Mouse (Mus musculus) MEL (cell line): ENCODE data around the gene Adarb1. TPM values are rescaled to one million over a fixed set of nuclear protein-coding genes. Genes with fewer than 3 reads are reported as not detected.

Source experiments
- DNase-seq: peaks from one replicate; pipeline ENCODE4 v3.0.0; 2011; ENCODE audit warnings: low read depth, low spot score
- H3K27ac ChIP-seq: 2 replicates; pipeline ENCODE4 v1.5.1; 2012; ENCODE audit warnings: low read depth, mild to moderate bottlenecking, control low read depth, low read length, moderate library complexity; ENCODE audit not compliant: control insufficient read depth
- H3K27me3 ChIP-seq, 2 experiments: fragments of 150-350 bp in 1 of 2; sonication (generic) in 1 of 2; 2 replicates each; pipeline ENCODE4 v1.6.1; 2012; ENCODE audit warnings: low read length in 2 of 2, mild to moderate bottlenecking in 2 of 2, improper control_type of control experiment in 1 of 2, moderate library complexity in 1 of 2; ENCODE audit not compliant: insufficient read depth in 2 of 2, control insufficient read depth in 1 of 2
- H3K36me3 ChIP-seq, 2 experiments: 2 replicates each; pipeline ENCODE4 v1.6.1; 2012 to 2014; ENCODE audit warnings: low read length in 2 of 2, improper control_type of control experiment in 1 of 2, inconsistent platforms in 1 of 2, mild to moderate bottlenecking in 1 of 2; ENCODE audit not compliant: insufficient read depth in 2 of 2, control insufficient read depth in 1 of 2
- H3K4me1 ChIP-seq, 2 experiments: fragments of 150-350 bp in 1 of 2; sonication (generic) in 1 of 2; 2 replicates each; pipeline ENCODE4 v1.6.1; 2012; ENCODE audit warnings: low read length in 2 of 2, improper control_type of control experiment in 1 of 2, mild to moderate bottlenecking in 1 of 2; ENCODE audit not compliant: insufficient read depth in 2 of 2, control insufficient read depth in 1 of 2
- H3K4me3 ChIP-seq, 2 experiments: fragments of 150-350 bp in 1 of 2; sonication (generic) in 1 of 2; 2 replicates each; pipeline ENCODE4 v1.5.1; 2012; ENCODE audit warnings: low read depth in 2 of 2, low read length in 2 of 2, mild to moderate bottlenecking in 2 of 2, moderate library complexity in 2 of 2, control low read depth in 1 of 2, improper control_type of control experiment in 1 of 2; ENCODE audit not compliant: control insufficient read depth in 1 of 2, insufficient read depth in 1 of 2
- H3K79me2 ChIP-seq: 2 replicates; pipeline ENCODE4 v1.6.1; 2012; ENCODE audit warnings: mild to moderate bottlenecking, low read length, moderate library complexity; ENCODE audit not compliant: control insufficient read depth, poor library complexity, insufficient read depth
- H3K9ac ChIP-seq: 2 replicates; pipeline ENCODE4 v1.6.1; 2012; ENCODE audit warnings: low read depth, mild to moderate bottlenecking, control low read depth, low read length, moderate library complexity; ENCODE audit not compliant: control insufficient read depth, poor library complexity, severe bottlenecking
- H3K9me3 ChIP-seq: fragments of 150-350 bp; sonication (generic); replicated peaks from 2 replicates; pipeline ENCODE4 v1.6.1; 2012; ENCODE audit warnings: mild to moderate bottlenecking, low read length, improper control_type of control experiment, moderate library complexity; ENCODE audit not compliant: insufficient read depth
- BHLHE40 ChIP-seq: IDR thresholded peaks from 2 replicates; pipeline ENCODE4 v1.6.1; 2012; ENCODE audit warnings: low read depth, mild to moderate bottlenecking, inconsistent platforms, low read length, improper control_type of control experiment, borderline replicate concordance
- CHD1 ChIP-seq: IDR thresholded peaks from 2 replicates; pipeline ENCODE4 v1.6.1; 2012; ENCODE audit warnings: low read depth, mild to moderate bottlenecking, inconsistent platforms, low read length, improper control_type of control experiment
- CHD2 ChIP-seq: IDR thresholded peaks from 2 replicates; pipeline ENCODE4 v1.6.1; 2011; ENCODE audit warnings: low read length, improper control_type of control experiment
- CTCF ChIP-seq, 3 experiments: IDR thresholded peaks in 2 of 3; conservative IDR thresholded peaks in 1 of 3; 2 replicates each; pipeline ENCODE4 v1.5.1; 2011 to 2012; ENCODE audit warnings: low read length in 3 of 3, low read depth in 2 of 3, mild to moderate bottlenecking in 2 of 3, improper control_type of control experiment in 1 of 3, inconsistent platforms in 1 of 3, mixed read lengths in 1 of 3, moderate library complexity in 1 of 3; ENCODE audit not compliant: control insufficient read depth in 1 of 3, insufficient read depth in 1 of 3, poor library complexity in 1 of 3, severe bottlenecking in 1 of 3
- EP300 ChIP-seq, 2 experiments: IDR thresholded peaks; 2 replicates each; pipeline ENCODE4 v1.6.1; 2011; ENCODE audit warnings: improper control_type of control experiment in 2 of 2, low read length in 2 of 2, low read depth in 1 of 2, mild to moderate bottlenecking in 1 of 2
- GABPA ChIP-seq: IDR thresholded peaks from 2 replicates; pipeline ENCODE4 v1.6.1; 2012; ENCODE audit warnings: low read depth, mild to moderate bottlenecking, inconsistent platforms, low read length, improper control_type of control experiment, moderate library complexity
- GATA1 ChIP-seq: IDR thresholded peaks from 2 replicates; pipeline ENCODE4 v1.6.1; 2011; ENCODE audit warnings: low read depth, low read length, improper control_type of control experiment
- JUND ChIP-seq: IDR thresholded peaks from 2 replicates; pipeline ENCODE4 v1.6.1; 2011; ENCODE audit warnings: low read depth, mild to moderate bottlenecking, improper control_type of control experiment, low read length
- KAT2A ChIP-seq: conservative IDR thresholded peaks from 2 replicates; pipeline ENCODE4 v1.6.1; 2012; ENCODE audit warnings: low read depth, low read length, improper control_type of control experiment, inconsistent platforms
- MAFK ChIP-seq: IDR thresholded peaks from 2 replicates; pipeline ENCODE4 v1.6.1; 2011; ENCODE audit warnings: low read depth, mild to moderate bottlenecking, low read length, improper control_type of control experiment, borderline replicate concordance
- MAX ChIP-seq: IDR thresholded peaks from 2 replicates; pipeline ENCODE4 v1.6.1; 2011; ENCODE audit warnings: low read length, improper control_type of control experiment
- MYB ChIP-seq: IDR thresholded peaks from 2 replicates; pipeline ENCODE4 v1.6.1; 2011; ENCODE audit warnings: mild to moderate bottlenecking, low read depth, low read length, improper control_type of control experiment
- NELFE ChIP-seq: IDR thresholded peaks from 2 replicates; pipeline ENCODE4 v1.6.1; 2011; ENCODE audit warnings: low read depth, low read length, improper control_type of control experiment
- NRF1 ChIP-seq: IDR thresholded peaks from 2 replicates; pipeline ENCODE4 v1.6.1; 2014; ENCODE audit warnings: low read depth, mild to moderate bottlenecking, inconsistent platforms, low read length, improper control_type of control experiment, moderate library complexity; ENCODE audit not compliant: poor library complexity, insufficient read depth, severe bottlenecking
- POLR2A ChIP-seq, 2 experiments: IDR thresholded peaks; 2 replicates each; pipeline ENCODE4 v1.6.1; 2011 to 2012; ENCODE audit warnings: low read length in 2 of 2, mild to moderate bottlenecking in 2 of 2, control low read depth in 1 of 2, improper control_type of control experiment in 1 of 2, low read depth in 1 of 2, moderate library complexity in 1 of 2; ENCODE audit not compliant: control insufficient read depth in 1 of 2, insufficient read depth in 1 of 2, poor library complexity in 1 of 2
- POLR2AphosphoS2 ChIP-seq: IDR thresholded peaks from 2 replicates; pipeline ENCODE4 v1.6.1; 2011; ENCODE audit warnings: low read length, improper control_type of control experiment
- POLR2AphosphoS5 ChIP-seq: IDR thresholded peaks from 2 replicates; pipeline ENCODE4 v1.6.1; 2012; ENCODE audit warnings: low read depth, borderline replicate concordance, mild to moderate bottlenecking, inconsistent platforms, low read length, moderate library complexity, mixed read lengths
- RCOR1 ChIP-seq: IDR thresholded peaks from 2 replicates; pipeline ENCODE4 v1.6.1; 2012; ENCODE audit warnings: low read depth, mild to moderate bottlenecking, inconsistent platforms, low read length, improper control_type of control experiment
- SIN3A ChIP-seq: IDR thresholded peaks from 2 replicates; pipeline ENCODE4 v1.6.1; 2012; ENCODE audit warnings: low read length, improper control_type of control experiment, inconsistent platforms
- TAL1 ChIP-seq: IDR thresholded peaks from 2 replicates; pipeline ENCODE4 v1.6.1; 2012; ENCODE audit warnings: mild to moderate bottlenecking, inconsistent platforms, low read length, moderate library complexity, mixed read lengths
- TBP ChIP-seq: IDR thresholded peaks from 2 replicates; pipeline ENCODE4 v1.8.0; 2011; ENCODE audit warnings: low read depth, low read length, improper control_type of control experiment
- USF1 ChIP-seq: IDR thresholded peaks from 2 replicates; pipeline ENCODE4 v1.6.1; 2014; ENCODE audit warnings: low read depth, mild to moderate bottlenecking, inconsistent platforms, low read length, improper control_type of control experiment, moderate library complexity
- ZC3H11A ChIP-seq: IDR thresholded peaks from 2 replicates; pipeline ENCODE4 v1.6.1; 2012; ENCODE audit warnings: low read depth, mild to moderate bottlenecking, inconsistent platforms, low read length, improper control_type of control experiment
- ZMIZ1 ChIP-seq: IDR thresholded peaks from 2 replicates; pipeline ENCODE4 v1.6.1; 2012; ENCODE audit warnings: low read depth, mild to moderate bottlenecking, inconsistent platforms, low read length, improper control_type of control experiment, moderate library complexity
- polyA plus RNA-seq, 2 experiments: library from polyadenylated mRNA; stranded (reverse) in 1 of 2; unstranded in 1 of 2; fragments of >175 nt in 1 of 2; fragments of >200 nt in 1 of 2; gene quantifications; 2 replicates each; pipeline versions ENCODE4 v1.2.1 to v1.2.4; 2012; ENCODE audit warnings: low replicate concordance in 2 of 2, low read depth in 1 of 2; ENCODE audit not compliant: insufficient read length in 2 of 2, insufficient read depth in 1 of 2, missing spikeins in 1 of 2
- total RNA-seq: library from RNA; depleted of rRNA; stranded (reverse); fragments of 300-350 nt; gene quantifications from 2 replicates; pipeline ENCODE4 v1.2.3, GENCODE M21; 2012

Adarb1 gene
- total and polyA plus RNA-seq, 3 experiments: 2.4 to 3.8 TPM; not detected in 1

DNA sequence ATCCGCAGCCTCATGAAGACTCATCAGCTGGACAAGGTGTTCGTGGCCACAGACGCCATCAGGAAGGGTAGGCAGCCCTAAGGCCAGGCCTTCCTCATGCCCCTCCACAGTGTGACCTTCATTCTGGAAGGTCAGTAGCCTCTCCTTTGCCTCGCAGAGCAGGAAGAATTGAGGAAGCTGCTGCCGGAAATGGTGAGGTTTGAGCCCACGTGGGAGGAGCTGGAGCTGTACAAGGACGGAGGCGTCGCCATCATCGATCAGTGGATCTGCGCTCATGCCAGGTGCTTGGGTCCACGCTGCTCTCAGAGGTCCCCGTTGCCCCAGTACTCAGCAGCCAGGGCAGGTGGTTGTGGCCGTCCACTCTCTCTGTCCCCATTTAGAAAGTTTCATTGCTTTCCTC, 151.0 kb downstream of the Adarb1 start:
- Histone ChIP-seq H3K36me3 (no peaks in the 10 kb centered on the region; a peak in 1 of 4 replicates), H3K79me2 (no peaks in the 10 kb centered on the region), H3K27me3 (no peaks in the 10 kb centered on the region), H3K9ac (no peak overlapping the region), H3K27ac (no peak overlapping the region), H3K4me3 (no peak overlapping the region), H3K9me3 (no peaks in the 10 kb centered on the region), H3K4me1 (no peaks in the 10 kb centered on the region)
- no peak for DNase-seq
- TF ChIP-seq MYB: no peak
- no peak for TF ChIP-seq EP300 (IDR thresholded peaks at IDR 0.05; ENCODE audit: low read depth in 1 of 2, low read length in 2 of 2)
- TF ChIP-seq NRF1: no peak
- no peak for TF ChIP-seq MAX
- TF ChIP-seq SIN3A: no peak
- TF ChIP-seq TAL1: no peak
- no peak for TF ChIP-seq JUND
- TF ChIP-seq ZMIZ1: no peak
- no peak for TF ChIP-seq POLR2AphosphoS2
- no peak for TF ChIP-seq KAT2A
- no peak for TF ChIP-seq NELFE
- no peak for TF ChIP-seq RCOR1
- TF ChIP-seq GABPA: no peak
- no peak for TF ChIP-seq POLR2AphosphoS5
- TF ChIP-seq ZC3H11A: no peak
- no peak for TF ChIP-seq POLR2A (IDR thresholded peaks at IDR 0.05; ENCODE audit: control insufficient read depth in 1 of 2, insufficient read depth in 1 of 2, low read depth in 1 of 2, low read length in 2 of 2, poor library complexity in 1 of 2)
- TF ChIP-seq CTCF (IDR thresholded peaks at IDR 0.05 in 2 of 3, conservative IDR thresholded peaks at IDR 0.05 in 1 of 3; ENCODE audit: control insufficient read depth in 1 of 3, insufficient read depth in 1 of 3, low read depth in 2 of 3, low read length in 3 of 3, poor library complexity in 1 of 3, severe bottlenecking in 1 of 3): no peak

DNA sequence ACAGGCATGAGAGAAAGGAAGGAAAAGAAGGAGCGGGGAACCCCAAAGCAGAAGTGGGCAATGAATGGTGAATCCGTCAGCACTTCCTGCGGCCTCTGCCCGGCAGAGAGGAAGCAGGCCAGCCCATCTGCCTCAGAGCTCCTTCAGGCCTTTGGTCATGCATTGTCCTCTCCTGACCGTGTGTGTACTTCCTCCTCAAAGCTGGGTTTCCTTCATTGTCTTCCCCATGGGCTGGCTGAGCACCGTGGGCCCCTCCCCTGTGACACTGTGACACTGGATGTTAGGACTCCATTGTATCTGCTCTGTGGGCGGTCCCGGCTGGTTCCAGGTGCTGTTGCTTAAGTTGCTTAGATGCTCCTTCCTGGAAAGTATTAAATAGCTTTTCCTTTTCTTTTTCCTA, 151.8 kb downstream of the Adarb1 start:
- Histone ChIP-seq H3K36me3 (no peaks in the 10 kb centered on the region; a peak in 1 of 4 replicates), H3K27me3 (no peaks in the 10 kb centered on the region), H3K27ac (no peak overlapping the region), H3K4me3 (no peak overlapping the region), H3K9ac (no peak overlapping the region), H3K79me2 (no peaks in the 10 kb centered on the region), H3K9me3 (no peaks in the 10 kb centered on the region), H3K4me1 (no peaks in the 10 kb centered on the region)
- no peak for DNase-seq
- TF ChIP-seq CHD1 (no peak), EP300 (IDR thresholded peaks at IDR 0.05; ENCODE audit: low read depth in 1 of 2, low read length in 2 of 2) (no peak), JUND (no peak), GABPA (no peak), ZC3H11A (no peak), ZMIZ1 (no peak), MAFK (no peak), TBP (no peak), KAT2A (no peak), BHLHE40 (no peak), CHD2 (no peak), MAX (no peak), USF1 (no peak), GATA1 (no peak)
